Mouse (Mus musculus): ENCODE measurements around the gene Ccdc158. TPM values are rescaled to one million over a fixed set of nuclear protein-coding genes. Genes with fewer than 3 reads are reported as not detected.

Ccdc158 gene
- polyA plus RNA-seq, 1 experiment: not detected

DNA sequence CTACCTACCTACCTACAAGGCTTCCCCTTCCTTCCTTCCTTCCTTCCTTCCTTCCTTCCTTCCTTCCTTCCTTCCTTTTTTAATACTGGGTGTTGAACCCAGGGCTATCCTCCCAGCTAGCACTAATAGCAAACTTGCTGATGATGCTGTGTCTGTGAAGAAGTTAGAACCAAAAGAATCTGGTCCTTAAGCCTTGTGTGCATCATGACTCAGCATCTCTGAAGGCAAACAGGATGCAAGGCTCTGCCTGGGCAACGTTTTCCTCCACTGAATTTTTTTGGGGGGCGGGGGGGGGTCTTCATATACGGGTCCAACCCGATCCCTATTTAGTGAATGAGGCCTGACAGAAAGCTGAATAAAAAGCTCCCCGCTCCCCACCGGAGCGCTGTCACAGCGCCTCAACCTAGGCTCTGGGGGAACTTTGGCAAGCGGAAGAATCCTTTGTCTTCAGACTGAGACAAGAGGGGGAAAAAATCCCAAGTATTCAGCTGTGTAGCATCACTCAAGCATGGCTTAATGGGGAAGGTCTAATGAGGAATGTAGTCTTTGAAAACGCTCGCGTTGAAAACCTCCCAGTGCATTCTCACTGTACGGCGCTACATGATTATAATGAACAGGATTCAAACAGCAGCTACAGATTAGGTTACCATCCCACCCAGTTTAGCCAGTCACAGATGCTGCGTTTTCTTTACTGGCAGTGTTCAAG is 23.2 kb upstream of the Ccdc158 start:
- no peak for TF ChIP-seq GATA1 (IDR thresholded peaks at IDR 0.05; ENCODE audit: low read length)

DNA sequence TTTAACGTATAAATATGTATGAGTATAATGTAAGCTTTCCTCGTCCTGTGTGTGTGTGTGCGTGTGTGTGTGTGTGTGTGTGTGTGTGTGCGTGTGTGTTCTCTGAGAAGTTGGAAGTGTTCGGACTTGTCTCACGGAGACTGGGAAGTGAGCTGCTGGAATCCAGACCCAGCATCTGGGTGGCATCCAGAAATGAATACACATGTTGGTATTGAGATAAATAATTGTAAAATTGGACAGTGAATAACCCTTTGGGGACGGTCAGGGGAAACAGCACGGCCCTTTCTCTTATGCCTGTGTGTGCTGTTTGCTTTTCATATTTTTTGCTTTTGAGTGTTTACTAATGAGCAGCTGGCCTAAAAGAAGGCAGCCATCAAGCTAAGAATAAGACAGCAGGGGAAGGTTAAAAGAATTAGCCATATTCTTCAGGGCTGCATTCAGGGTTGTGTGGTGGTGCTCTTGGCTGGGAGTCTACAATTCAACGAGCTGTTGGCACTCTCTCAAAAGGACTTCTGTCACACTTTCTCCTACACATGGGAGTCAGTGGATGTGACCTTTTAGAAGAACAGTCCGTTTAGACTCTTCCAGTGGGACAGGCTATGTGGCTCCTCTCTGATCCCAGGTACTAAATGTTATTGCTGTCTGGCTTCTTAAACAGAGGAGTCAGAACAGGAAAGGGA is 19.4 kb upstream of the Ccdc158 start:
- no peak for TF ChIP-seq GATA1 (IDR thresholded peaks at IDR 0.05; ENCODE audit: low read length)

- no peak for TF ChIP-seq GATA1 (IDR thresholded peaks at IDR 0.05; ENCODE audit: low read length)
These were observed 18.7 kb upstream of the Ccdc158 start for GRCm38 (mm10) chr5:92693744-92694143.

DNA sequence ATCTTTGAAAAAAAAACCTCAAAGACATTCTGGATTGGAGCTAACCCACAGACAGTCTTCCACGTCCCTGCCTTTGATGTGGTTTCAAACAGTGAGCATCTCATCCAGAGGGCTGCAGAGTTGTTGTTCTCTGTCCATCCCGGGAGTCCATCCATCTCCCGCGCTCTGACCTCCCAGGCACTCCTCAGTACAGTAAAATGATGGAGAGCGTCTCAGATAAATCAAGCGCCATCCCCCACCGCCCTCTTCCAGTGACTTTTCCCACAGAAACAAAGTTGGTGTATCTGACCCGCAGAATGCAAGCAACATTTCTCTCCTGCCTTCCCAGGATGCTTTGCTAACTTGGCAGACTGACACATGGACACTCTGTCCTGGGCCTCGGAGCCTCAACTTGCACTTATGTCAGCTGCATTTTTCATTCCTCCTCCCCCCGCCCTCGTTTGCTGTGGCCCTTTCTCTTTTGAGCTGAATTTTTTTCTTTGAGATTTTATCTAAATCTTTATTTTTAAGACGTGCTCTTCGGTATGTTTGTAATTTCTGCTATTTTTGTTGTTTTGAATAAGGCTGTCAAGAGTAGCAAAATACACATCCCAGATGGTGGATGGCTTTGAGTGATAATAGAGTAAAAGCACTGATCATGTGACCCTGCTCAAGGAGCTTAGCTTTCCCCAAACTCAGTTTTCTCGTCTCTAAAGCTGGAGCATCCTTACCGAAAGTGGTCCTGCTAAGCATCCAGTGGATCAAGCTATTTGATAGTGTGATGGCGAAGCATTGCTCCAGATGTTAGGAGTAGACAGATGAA is 17.3 kb upstream of the Ccdc158 start:
- no peak for TF ChIP-seq GATA1 (IDR thresholded peaks at IDR 0.05; ENCODE audit: low read length)

DNA sequence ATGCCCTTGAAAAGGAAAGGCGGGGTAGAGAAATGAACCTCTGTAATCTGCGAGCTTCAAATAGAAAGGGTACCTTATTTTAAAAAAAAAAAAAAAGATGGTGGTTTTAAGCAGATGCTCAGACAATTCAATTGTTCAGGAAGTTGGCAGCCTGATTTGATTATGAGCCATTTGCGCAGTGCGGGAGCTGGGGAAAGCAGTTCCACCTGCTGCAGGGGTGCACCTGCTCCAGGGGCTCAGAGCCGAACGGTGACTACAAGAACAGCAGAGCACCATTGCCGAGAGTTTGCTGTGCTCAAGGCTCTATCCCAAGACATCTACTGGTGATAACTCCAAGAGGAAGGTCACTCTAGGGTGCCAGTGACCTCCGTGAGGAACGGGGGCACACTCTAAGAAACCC is 13.5 kb upstream of the Ccdc158 start:
- TF ChIP-seq GATA1 (IDR thresholded peaks at IDR 0.05; ENCODE audit: low read length): no peak

GRCm38 (mm10) chr5:92688124-92688523 is 13.1 kb upstream of the Ccdc158 start:
- no peak for TF ChIP-seq GATA1 (IDR thresholded peaks at IDR 0.05; ENCODE audit: low read length)

DNA sequence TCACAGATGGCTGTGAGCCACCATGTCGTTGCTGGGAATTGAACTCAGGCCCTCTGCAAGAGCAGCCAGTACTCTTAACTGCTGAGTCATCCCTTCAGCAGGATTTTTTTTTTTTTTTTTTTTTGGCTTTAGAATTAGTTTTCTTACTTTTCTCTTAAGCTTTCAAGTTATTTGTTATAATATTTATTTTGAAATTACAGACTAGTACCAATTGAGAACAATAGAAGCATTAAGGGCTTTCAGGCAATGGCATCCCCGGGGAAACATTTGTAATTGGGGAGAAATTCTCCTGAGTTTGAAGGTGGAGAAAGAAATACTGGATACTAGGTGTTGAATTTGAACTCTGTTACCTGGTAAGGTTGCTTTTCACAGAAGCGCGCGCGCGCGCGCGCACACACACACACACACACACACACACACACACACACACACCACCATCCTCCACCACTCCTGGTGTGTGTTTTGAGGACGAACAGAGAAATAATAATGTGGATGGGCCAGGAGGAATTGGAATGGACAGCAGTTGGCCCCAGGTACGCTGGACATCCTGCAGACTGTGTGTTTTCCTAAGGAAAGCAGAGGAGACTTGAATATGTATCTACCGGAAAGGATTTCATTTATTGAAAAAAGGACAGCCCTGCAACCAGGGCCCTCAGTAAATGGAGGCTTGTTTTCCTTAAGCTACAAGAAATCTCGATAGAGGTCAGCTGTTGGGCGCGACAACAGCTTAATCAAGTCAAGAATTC is 9.8 kb upstream of the Ccdc158 start:
- TF ChIP-seq GATA1 (IDR thresholded peaks at IDR 0.05; ENCODE audit: low read length): no peak

GRCm38 (mm10) chr5:92683871-92684475 is 8.9 kb upstream of the Ccdc158 start:
- no peak for TF ChIP-seq GATA1 (IDR thresholded peaks at IDR 0.05; ENCODE audit: low read length)

- no peak for TF ChIP-seq GATA1 (IDR thresholded peaks at IDR 0.05; ENCODE audit: low read length)
These were observed 8.3 kb upstream of the Ccdc158 start, which contains the start of gene Shroom3 for GRCm38 (mm10) chr5:92683351-92683807. Gene Shroom3 (plus strand): TSS chr5:92683435.

DNA sequence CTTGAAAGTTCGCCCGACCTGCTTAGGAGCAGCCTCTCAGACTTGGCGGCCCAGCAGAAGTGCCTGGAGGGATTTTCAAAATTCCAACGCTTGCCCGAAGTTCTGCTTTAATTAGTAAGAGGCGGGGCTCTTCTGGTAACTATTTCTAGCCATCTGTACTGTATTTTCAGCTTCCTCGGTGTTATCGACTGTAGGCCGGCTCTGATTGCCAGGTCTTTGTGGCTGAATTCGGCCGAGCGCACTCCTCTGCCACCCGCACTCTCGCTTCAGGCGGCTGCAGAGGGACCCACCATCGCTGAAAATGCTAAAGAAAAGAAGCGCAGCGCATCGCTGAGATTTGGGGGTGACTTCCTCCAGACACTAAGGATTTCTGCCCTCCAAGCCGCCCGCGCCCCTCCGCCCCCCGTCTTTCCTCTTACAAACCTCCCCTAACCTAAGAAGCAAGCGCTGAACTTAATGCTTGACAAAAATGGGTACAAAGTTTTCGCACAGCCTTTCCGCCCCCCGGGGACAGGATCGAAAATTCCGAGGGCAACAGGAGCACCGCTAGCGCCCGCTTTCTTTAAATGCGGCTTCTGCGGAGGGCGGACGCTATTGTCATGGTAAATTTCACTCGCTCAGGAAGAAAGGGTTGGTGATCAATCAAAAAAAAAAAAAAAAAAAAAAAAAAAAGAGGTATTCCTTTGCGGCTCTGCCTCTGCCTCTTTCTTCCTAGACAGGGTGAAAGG is 7.7 kb upstream of the Ccdc158 start:
- TF ChIP-seq GATA1 (IDR thresholded peaks at IDR 0.05; ENCODE audit: low read length): no peak

- TF ChIP-seq GATA1 (IDR thresholded peaks at IDR 0.05; ENCODE audit: low read length): no peak
These were observed 6.8 kb upstream of the Ccdc158 start for GRCm38 (mm10) chr5:92681861-92682260.

- no peak for TF ChIP-seq GATA1 (IDR thresholded peaks at IDR 0.05; ENCODE audit: low read length)
These were observed 4.4 kb upstream of the Ccdc158 start for GRCm38 (mm10) chr5:92679441-92679840.

- TF ChIP-seq GATA1 (IDR thresholded peaks at IDR 0.05; ENCODE audit: low read length): no peak
These were observed 476 bp upstream of the Ccdc158 start for GRCm38 (mm10) chr5:92675574-92675920.

- no peak for TF ChIP-seq GATA1 (IDR thresholded peaks at IDR 0.05; ENCODE audit: low read length)
These were observed 8.2 kb downstream of the Ccdc158 start for GRCm38 (mm10) chr5:92666860-92667259.

Data from G1E-ER4 (cell line).